Mouse (Mus musculus) kidney, embryonic 15.5 days (tissue): Measurements from ENCODE around the gene Wfdc17. TPM values are rescaled to one million over a fixed set of nuclear protein-coding genes. Genes with fewer than 3 reads are reported as not detected.

ENCODE experiments used
- ATAC-seq: fragments of 200-750 bp; cut with Nextera tagmentation; replicated peaks from 2 replicates; pipeline ENCODE4 v1.8.0; 2017; ENCODE audit warnings: moderate TSS enrichment; ENCODE audit not compliant: low FRiP score
- H3K27ac ChIP-seq: fragments of 300-500 bp; sonication (generic); 2 replicates; pipeline ENCODE4 v1.5.1; 2015; ENCODE audit warnings: mild to moderate bottlenecking, inconsistent platforms
- H3K27me3 ChIP-seq: fragments of 300-500 bp; sonication (generic); 2 replicates; pipeline ENCODE4 v1.6.1; 2015; ENCODE audit warnings: inconsistent platforms
- H3K36me3 ChIP-seq: fragments of 300-500 bp; sonication (generic); 2 replicates; pipeline ENCODE4 v1.6.1; 2015; ENCODE audit warnings: inconsistent platforms
- H3K4me1 ChIP-seq: fragments of 300-500 bp; sonication (generic); 2 replicates; pipeline ENCODE4 v1.6.1; 2015; ENCODE audit warnings: inconsistent platforms
- H3K4me2 ChIP-seq: fragments of 300-500 bp; sonication (generic); 2 replicates; pipeline ENCODE4 v1.6.1; 2015; ENCODE audit warnings: moderate library complexity, mild to moderate bottlenecking, inconsistent platforms
- H3K4me3 ChIP-seq: fragments of 300-500 bp; sonication (generic); replicated peaks from 2 replicates; pipeline ENCODE4 v1.5.1; 2015; ENCODE audit warnings: mild to moderate bottlenecking, inconsistent platforms
- H3K9ac ChIP-seq: fragments of 300-500 bp; sonication (generic); 2 replicates; pipeline ENCODE4 v1.6.1; 2015; ENCODE audit warnings: mild to moderate bottlenecking, inconsistent platforms
- H3K9me3 ChIP-seq: fragments of 300-500 bp; sonication (generic); replicated peaks from 2 replicates; pipeline ENCODE4 v1.6.1; 2016; ENCODE audit warnings: inconsistent platforms
- WGBS: fragments of 180-500 bp; shearing (Covaris S2); methylation state at CpG from one replicate; pipeline ENCODE4 v1.1.7; 2015; ENCODE audit warnings: mixed read lengths; 5-methylcytosine and 5-hydroxymethylcytosine counted together
- polyA plus RNA-seq: library from polyadenylated mRNA; unstranded; fragments of >200 nt; fragmentation: Nextera tagmentation; extraction: Ambion mirVana; gene quantifications from 2 replicates; pipeline ENCODE4 v1.2.1, GENCODE M21; 2015

Gene Wfdc17
- 2.2 and 3.3 TPM in 2 replicates for polyA plus RNA-seq

- no peaks in the 10 kb centered on the region for H3K36me3 ChIP-seq
- no peaks in the 10 kb centered on the region for H3K4me1 ChIP-seq
- no peak within 1 kb of the TSS for H3K9ac ChIP-seq
- no peak within 1 kb of the TSS for H3K4me2 ChIP-seq
- H3K4me3 ChIP-seq = no peak within 1 kb of the TSS
- H3K27me3 ChIP-seq = no peaks in the 10 kb centered on the region
- ATAC-seq = no peak
- H3K27ac ChIP-seq = no peak within 1 kb of the TSS
- no peaks in the 10 kb centered on the region for H3K9me3 ChIP-seq
- 11% methylated on average over 1 of the region's 1 CpGs for WGBS
Observed at GRCm38 (mm10) chr11:83703705-83704104, at the start of gene Wfdc17. Gene Wfdc17 (plus strand): TSS chr11:83703991.

- Histone ChIP-seq H3K27ac (no peak overlapping the region), H3K36me3 (no peaks in the 10 kb centered on the region), H3K4me1 (no peaks in the 10 kb centered on the region), H3K4me3 (no peak overlapping the region), H3K9ac (no peak overlapping the region), H3K9me3 (no peaks in the 10 kb centered on the region), H3K27me3 (no peaks in the 10 kb centered on the region), H3K4me2 (no peak overlapping the region)
- WGBS = 89% methylated on average over 8 of the region's 8 CpGs
- no peak for ATAC-seq
Observed at GRCm38 (mm10) chr11:83654606-83655005, 49.2 kb upstream of the Wfdc17 start.

- H3K4me3 ChIP-seq = no peak overlapping the region
- no peak for ATAC-seq
- no peaks in the 10 kb centered on the region for H3K4me1 ChIP-seq
- no peaks in the 10 kb centered on the region for H3K36me3 ChIP-seq
- H3K9ac ChIP-seq = no peak overlapping the region
- H3K9me3 ChIP-seq = no peaks in the 10 kb centered on the region
- WGBS = 79% methylated on average over 3 of the region's 3 CpGs
- H3K27ac ChIP-seq = no peak overlapping the region
- H3K4me2 ChIP-seq = no peak overlapping the region
- no peaks in the 10 kb centered on the region for H3K27me3 ChIP-seq
Observed at GRCm38 (mm10) chr11:83657508-83657907, 46.3 kb upstream of the Wfdc17 start.

- H3K9ac ChIP-seq = no peak overlapping the region
- ATAC-seq = no peak
- 54% methylated on average over 6 of the region's 6 CpGs for WGBS
- H3K36me3 ChIP-seq = no peaks in the 10 kb centered on the region
- no peak overlapping the region for H3K27ac ChIP-seq
- no peaks in the 10 kb centered on the region for H3K27me3 ChIP-seq
- no peak overlapping the region for H3K4me3 ChIP-seq
- no peak overlapping the region for H3K4me2 ChIP-seq
- H3K9me3 ChIP-seq = no peaks in the 10 kb centered on the region
- H3K4me1 ChIP-seq = no peaks in the 10 kb centered on the region
Observed at GRCm38 (mm10) chr11:83658797-83659196, 45.0 kb upstream of the Wfdc17 start.

- H3K4me1 ChIP-seq = no peaks in the 10 kb centered on the region
- ATAC-seq = no peak
- WGBS = 83% methylated on average over 6 of the region's 6 CpGs
Observed at GRCm38 (mm10) chr11:83662204-83662603, 41.6 kb upstream of the Wfdc17 start, which contains the start of gene Ccl4. Gene Ccl4 (plus strand): TSS chr11:83662584.

GRCm38 (mm10) chr11:83663532-83663931 is 40.3 kb upstream of the Wfdc17 start:
- Histone ChIP-seq H3K9ac (no peak overlapping the region), H3K9me3 (no peaks in the 10 kb centered on the region), H3K4me3 (no peak overlapping the region), H3K4me1 (no peaks in the 10 kb centered on the region), H3K27ac (no peak overlapping the region), H3K36me3 (no peaks in the 10 kb centered on the region), H3K27me3 (no peaks in the 10 kb centered on the region), H3K4me2 (no peak overlapping the region)
- ATAC-seq = no peak
- WGBS = 60% methylated on average over 5 of the region's 5 CpGs

More at GRCm38 (mm10) chr11:83662204-83662603, 41.6 kb upstream of the Wfdc17 start, which contains the start of gene Ccl4:
- no peak within 1 kb of the TSS for H3K9ac ChIP-seq
- H3K27me3 ChIP-seq = no peaks in the 10 kb centered on the region
- H3K9me3 ChIP-seq = no peaks in the 10 kb centered on the region
- no peak within 1 kb of the TSS for H3K4me2 ChIP-seq
- H3K36me3 ChIP-seq = no peaks in the 10 kb centered on the region
- H3K27ac ChIP-seq = no peak within 1 kb of the TSS
- no peak within 1 kb of the TSS for H3K4me3 ChIP-seq

GRCm38 (mm10) chr11:83671743-83672142 is 32.0 kb upstream of the Wfdc17 start:
- Histone ChIP-seq H3K27ac (no peak overlapping the region), H3K4me3 (no peak overlapping the region), H3K4me2 (no peak overlapping the region), H3K9me3 (no peaks in the 10 kb centered on the region), H3K36me3 (no peaks in the 10 kb centered on the region), H3K9ac (no peak overlapping the region), H3K4me1 (no peaks in the 10 kb centered on the region), H3K27me3 (no peaks in the 10 kb centered on the region)
- ATAC-seq = no peak

- H3K4me2 ChIP-seq = no peak overlapping the region
- ATAC-seq = no peak
- 90% methylated on average over 1 of the region's 1 CpGs for WGBS
- no peak overlapping the region for H3K4me3 ChIP-seq
- no peak overlapping the region for H3K9ac ChIP-seq
- H3K27ac ChIP-seq = no peak overlapping the region
- no peaks in the 10 kb centered on the region for H3K27me3 ChIP-seq
- no peaks in the 10 kb centered on the region for H3K9me3 ChIP-seq
- no peaks in the 10 kb centered on the region for H3K4me1 ChIP-seq
- no peaks in the 10 kb centered on the region for H3K36me3 ChIP-seq
Observed at GRCm38 (mm10) chr11:83675665-83676064, 28.1 kb upstream of the Wfdc17 start.

GRCm38 (mm10) chr11:83689918-83690317 is 13.9 kb upstream of the Wfdc17 start:
- Histone ChIP-seq H3K27ac (no peak overlapping the region), H3K9ac (no peak overlapping the region), H3K4me3 (no peak overlapping the region), H3K4me1 (no peaks in the 10 kb centered on the region), H3K9me3 (no peaks in the 10 kb centered on the region), H3K27me3 (no peaks in the 10 kb centered on the region), H3K4me2 (no peak overlapping the region), H3K36me3 (no peaks in the 10 kb centered on the region)
- ATAC-seq = no peak
- 81% methylated on average over 1 of the region's 1 CpGs for WGBS

GRCm38 (mm10) chr11:83692008-83692407 is 11.8 kb upstream of the Wfdc17 start:
- no peak overlapping the region for H3K4me3 ChIP-seq
- no peaks in the 10 kb centered on the region for H3K36me3 ChIP-seq
- 71% methylated on average over 1 of the region's 1 CpGs for WGBS
- no peak for ATAC-seq
- no peaks in the 10 kb centered on the region for H3K27me3 ChIP-seq
- no peak overlapping the region for H3K9ac ChIP-seq
- H3K9me3 ChIP-seq = no peaks in the 10 kb centered on the region
- no peak overlapping the region for H3K4me2 ChIP-seq
- no peaks in the 10 kb centered on the region for H3K4me1 ChIP-seq
- H3K27ac ChIP-seq = no peak overlapping the region

GRCm38 (mm10) chr11:83708715-83709114 is 4.9 kb downstream of the Wfdc17 start, which contains the start of gene Wfdc18:
Gene Wfdc18 (plus strand): TSS chr11:83709015.
- ATAC-seq = no peak
- Histone ChIP-seq H3K4me3 (no peak within 1 kb of the TSS), H3K4me1 (no peaks in the 10 kb centered on the region), H3K27ac (no peak within 1 kb of the TSS), H3K36me3 (no peaks in the 10 kb centered on the region), H3K4me2 (no peak within 1 kb of the TSS), H3K9me3 (no peaks in the 10 kb centered on the region), H3K27me3 (no peaks in the 10 kb centered on the region), H3K9ac (no peak within 1 kb of the TSS)
- 62% methylated on average over 4 of the region's 4 CpGs for WGBS

GRCm38 (mm10) chr11:83709683-83710082 is 5.9 kb downstream of the Wfdc17 start:
- no peak for ATAC-seq
- Histone ChIP-seq H3K4me2 (no peak overlapping the region), H3K4me3 (no peak overlapping the region), H3K4me1 (no peaks in the 10 kb centered on the region), H3K9ac (no peak overlapping the region), H3K27me3 (no peaks in the 10 kb centered on the region), H3K27ac (no peak overlapping the region), H3K36me3 (no peaks in the 10 kb centered on the region), H3K9me3 (no peaks in the 10 kb centered on the region)
- 75% methylated on average over 5 of the region's 5 CpGs for WGBS

GRCm38 (mm10) chr11:83712671-83713070 is 8.9 kb downstream of the Wfdc17 start:
- H3K4me3 ChIP-seq = no peak overlapping the region
- ATAC-seq = no peak
- H3K27me3 ChIP-seq = no peaks in the 10 kb centered on the region
- H3K9ac ChIP-seq = no peak overlapping the region
- no peaks in the 10 kb centered on the region for H3K36me3 ChIP-seq
- H3K27ac ChIP-seq = no peak overlapping the region
- 81% methylated on average over 1 of the region's 1 CpGs for WGBS
- no peaks in the 10 kb centered on the region for H3K9me3 ChIP-seq
- H3K4me1 ChIP-seq = no peaks in the 10 kb centered on the region
- H3K4me2 ChIP-seq = no peak overlapping the region
